Mouse (Mus musculus) layer of hippocampus, adult 9-11 months (tissue): ENCODE data around the gene Btbd9.
A peak's percentile ranks its signal among the peaks of the same experiment; 100 is the strongest.

Source experiments
- DNase-seq: peaks from one replicate; pipeline ENCODE4 v3.0.0; 2022

Btbd9 gene

DNA sequence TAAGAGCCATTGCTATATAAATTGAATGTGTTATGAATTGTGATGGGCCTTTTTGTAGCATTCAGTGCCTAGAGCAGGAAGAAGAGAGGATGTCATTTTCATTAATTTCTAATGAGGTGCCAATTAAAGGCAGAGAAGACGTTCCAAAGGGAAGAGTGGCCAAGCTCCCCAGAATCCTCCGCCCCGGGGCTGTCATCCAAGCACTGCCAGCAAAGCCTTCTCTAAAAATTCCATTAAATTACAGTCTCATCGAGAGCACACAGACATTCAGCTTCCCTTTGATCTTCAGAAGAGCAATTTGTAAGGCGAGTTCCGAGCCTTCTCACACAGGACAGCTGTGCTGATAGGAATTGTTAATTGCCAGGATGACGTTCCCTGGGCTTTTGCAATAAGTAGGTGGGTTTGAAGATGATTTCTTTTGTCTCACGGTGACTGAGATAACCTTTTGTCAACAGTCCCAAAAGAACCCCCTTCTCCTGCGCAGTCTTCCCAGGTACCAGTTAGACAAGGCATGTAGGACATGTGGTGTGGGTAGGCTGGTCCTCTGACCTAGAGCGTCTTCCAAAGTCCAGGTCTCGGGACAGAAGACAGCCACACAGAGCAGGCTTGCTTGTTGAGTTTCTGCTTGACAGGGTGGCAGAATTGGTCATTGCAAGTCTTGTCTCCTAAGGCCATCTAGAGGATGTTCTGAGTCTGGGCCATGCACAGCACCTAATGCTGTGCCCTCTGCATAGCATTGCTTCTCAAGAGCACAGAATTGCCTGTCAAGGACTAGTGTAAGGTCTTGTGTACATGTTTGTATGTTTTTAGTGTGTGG lies 381.5 kb downstream of the Btbd9 start:
- DNase-seq = peak; percentile 6

DNA sequence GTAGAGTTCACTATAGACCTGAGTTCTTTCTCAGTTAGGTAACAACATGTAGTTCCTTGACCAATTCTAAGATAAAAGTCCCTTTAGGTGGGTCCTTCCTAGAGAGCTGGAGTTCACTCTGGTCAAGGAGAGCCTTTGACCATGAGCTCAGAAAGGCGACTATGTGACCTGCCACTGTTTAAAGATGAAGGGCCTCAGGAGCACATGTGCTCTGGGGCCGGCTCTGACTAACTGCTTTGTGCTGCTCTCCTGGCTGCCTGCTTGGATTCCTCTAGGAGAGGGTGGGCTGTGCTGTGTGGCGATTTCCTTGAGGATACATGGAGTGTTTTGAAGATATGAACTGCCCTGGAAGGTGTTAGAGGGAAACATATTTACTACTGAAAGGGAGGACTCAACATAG lies 382.2 kb downstream of the Btbd9 start:
- peak; percentile 1 for DNase-seq

DNA sequence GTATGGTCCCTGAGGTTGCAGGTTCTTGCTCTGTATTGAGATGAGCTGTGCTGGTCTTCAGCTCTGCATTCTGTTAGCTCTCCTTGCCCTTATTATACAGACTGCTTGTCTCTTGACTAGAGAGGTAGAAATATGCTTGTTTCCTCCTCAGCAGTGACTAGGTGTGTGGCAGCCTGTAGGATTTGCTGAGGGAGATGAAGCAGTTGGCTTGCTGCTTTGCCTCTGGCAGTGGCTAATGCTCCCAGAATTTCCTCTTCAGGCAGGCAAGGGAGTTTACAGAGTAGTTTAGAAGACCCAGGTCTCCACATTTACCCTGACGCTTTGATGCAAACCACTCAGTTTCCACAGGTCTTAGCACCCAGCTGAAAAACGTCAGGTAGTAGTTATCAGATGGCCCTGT lies 382.7 kb downstream of the Btbd9 start:
- DNase-seq = peak; percentile 4

DNA sequence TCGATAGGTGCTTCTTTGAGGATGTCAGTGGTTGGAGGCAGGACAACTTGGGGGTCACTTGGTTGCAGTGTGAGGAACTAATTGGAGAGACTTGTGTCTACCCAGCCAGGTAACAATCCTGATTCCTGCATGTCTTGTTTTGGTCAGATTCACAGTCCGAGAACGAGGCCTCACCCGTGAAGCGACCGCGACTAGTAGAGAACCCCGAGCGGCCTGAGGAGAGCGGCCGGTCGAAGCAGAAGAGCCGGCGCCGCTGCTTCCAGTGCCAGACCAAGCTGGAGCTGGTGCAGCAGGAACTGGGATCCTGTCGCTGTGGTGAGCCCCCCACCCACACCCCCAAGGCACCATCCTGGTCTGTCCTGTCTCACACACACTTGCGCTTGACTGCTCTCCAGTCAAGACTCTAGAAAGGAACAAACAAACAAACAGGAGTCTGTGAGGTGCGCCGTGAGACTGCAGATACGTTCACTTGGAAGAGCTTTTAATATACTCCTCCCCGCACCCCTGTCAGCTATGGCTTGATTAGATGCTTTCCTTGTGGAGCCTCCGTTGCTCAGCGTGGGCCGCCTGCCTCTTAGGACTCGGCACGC lies 383.8 kb downstream of the Btbd9 start:
- DNase-seq = peak; percentile 18

DNA sequence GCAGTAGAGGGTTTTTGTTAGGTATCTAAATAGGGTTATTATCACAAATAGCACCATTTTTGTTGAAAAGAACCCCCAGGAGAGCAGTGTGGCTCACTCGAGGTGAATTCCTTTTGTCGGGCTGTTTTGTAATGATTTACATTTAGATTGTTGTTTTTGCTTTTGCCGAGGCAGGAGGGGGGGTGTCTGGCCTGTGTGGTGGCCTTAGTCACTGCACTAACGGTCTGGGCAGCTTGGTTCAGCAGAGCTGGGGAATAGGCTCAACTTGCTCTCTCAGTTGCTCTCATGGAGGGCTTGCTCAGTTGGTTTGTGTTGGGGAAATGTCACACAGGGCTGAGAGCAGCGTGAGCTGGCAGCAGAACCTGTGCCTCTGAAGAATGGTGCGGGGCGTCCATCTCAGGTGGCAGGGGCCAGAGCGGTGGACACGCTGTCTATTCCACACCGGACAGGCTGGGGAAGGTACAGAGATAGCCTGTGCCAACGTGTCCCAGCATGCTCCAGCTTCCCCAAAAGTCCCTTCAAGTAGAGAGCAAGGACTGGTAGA lies 385.1 kb downstream of the Btbd9 start:
- DNase-seq = peak; percentile 1

DNA sequence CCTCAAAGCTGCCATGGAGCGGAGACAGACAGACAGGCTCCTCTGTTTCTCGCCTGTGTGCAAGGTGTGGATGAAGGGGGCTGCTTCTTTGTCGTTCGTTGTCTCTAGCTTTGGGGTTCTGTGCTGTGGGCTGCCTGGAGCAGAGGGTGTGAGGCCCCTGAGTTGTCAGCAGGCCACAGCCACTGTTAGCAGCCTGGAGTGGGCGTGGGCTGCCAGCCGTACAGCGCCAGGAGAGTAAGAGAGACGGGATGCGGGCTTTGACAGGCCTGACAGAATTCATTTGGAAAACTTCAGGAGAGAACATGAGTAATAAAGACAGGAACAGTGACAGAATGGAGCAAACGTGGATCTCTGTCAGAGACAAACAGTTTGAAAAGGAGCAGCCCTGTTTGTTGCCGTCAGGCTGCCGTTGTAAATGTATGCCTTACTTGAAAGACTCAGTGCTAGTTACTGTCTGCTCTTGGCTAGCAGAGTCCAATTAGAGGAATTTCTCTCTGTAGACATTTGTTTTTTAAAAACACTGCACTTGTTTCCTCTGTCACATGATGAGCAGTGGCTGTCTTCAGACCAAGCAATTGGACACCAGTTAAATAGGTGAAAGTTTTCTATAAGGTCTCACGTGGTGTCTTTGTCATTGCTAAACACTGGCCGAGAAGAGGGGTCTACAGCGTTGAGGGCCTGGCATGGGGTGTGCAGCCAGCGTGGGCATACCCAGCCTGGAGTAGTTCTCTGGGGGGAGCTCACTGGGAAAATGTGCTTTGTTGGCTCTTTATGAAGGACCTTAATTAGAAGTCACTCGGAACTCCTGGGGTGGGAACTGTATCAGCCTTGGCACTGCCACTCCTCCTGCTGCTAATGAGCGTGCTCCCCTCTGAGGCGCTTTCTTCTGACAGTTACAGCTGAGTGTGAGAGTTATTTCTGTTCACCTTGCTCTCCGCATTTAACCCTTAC lies 388.0 kb downstream of the Btbd9 start:
- peak; percentile 72 for DNase-seq

DNA sequence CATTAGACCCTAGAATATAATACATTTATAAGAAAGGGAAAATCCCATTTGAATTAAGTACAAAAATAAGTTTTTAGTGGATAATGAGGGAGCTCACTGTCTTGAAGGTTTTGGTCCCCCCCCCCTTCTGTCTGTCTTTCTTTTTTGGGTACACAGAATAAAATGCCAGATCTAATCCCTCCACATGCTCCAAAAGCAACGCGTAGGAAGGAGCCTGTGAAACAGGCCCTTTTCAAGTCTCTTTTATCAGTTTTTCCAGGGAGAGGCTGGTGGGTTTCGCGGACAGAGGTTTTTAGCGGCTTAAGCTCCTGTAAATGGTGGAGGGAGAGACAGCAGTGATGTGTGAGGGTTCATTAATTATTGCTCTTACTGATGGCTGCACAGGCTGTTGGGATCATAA lies 388.7 kb downstream of the Btbd9 start:
- peak; percentile 28 for DNase-seq

DNA sequence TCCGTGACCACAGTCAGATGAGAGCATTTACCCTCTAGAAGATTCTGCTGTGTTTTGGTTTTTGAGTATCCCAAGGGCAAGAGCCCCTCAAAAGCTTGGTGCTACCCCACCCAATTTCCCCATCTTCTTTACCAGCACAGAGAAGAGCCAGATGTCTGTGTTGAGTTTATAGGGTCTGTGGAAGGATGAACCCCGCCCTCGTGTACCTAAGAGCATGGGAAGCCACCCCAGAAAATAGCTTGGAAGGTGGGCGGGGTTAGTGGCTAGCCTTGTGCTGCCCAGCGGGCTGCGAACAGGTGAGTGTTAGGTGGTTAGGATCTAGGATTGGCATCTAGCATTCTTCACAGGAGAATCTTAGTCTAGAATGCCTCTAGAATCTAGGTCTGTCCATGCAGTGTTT lies 389.1 kb downstream of the Btbd9 start:
- peak; percentile 2 for DNase-seq

DNA sequence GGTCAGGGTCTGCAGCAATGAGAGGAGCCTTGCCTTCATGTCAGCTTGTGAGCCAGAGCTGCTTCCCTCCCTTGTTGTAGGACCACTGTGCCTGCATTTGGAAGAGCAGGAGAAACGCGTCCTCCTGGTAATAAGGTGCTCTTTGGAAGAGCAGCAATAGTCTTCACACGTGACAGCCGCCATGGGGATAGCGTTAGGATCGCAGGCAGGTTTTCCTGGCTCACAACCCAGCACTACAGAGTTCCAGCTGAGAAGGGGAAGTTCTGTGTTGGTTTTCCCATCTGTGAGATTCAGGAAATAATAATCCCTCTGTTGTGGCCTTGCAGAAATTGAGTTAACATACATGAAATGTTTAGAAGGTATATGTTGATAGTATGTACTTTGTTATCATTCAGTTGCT lies 392.7 kb downstream of the Btbd9 start:
- no peak for DNase-seq

DNA sequence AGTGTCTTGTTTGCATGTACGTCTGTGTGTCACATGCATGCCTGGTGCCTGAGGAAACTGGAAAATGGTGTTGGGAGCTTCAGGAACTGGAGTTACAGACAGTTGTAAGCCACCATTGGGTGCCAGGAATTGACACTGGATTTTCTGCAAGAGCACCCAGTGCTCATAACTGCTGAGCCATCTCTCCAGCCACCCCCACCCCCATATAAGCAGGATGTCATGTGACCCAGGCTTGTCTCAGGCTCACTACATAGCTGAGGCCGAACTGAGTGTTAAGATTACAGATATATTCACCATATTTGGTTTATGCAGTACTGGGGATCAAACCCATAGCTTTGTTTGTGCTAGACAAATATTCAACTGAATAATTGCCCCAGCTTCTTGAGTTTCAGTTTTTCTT lies 394.2 kb downstream of the Btbd9 start:
- no peak for DNase-seq

DNA sequence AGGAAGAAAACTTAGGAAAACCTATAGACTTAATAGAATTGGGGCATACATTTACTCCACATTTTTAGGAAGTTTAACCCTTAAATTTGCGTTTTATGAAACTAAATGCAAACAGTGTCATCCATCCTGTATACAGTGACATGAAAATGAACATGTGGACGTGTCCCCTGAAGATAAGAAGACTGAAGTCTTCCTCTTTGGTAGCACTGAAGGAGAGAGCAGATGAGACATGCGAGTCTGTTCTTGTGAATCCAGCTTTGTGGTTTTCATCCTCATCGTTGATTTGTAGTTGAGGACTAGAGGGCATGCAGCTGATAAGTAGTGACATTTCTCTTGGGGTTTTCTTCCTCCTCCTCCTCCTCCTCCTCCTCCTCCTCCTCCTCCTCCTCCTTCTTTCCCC lies 394.7 kb downstream of the Btbd9 start:
- no peak for DNase-seq

DNA sequence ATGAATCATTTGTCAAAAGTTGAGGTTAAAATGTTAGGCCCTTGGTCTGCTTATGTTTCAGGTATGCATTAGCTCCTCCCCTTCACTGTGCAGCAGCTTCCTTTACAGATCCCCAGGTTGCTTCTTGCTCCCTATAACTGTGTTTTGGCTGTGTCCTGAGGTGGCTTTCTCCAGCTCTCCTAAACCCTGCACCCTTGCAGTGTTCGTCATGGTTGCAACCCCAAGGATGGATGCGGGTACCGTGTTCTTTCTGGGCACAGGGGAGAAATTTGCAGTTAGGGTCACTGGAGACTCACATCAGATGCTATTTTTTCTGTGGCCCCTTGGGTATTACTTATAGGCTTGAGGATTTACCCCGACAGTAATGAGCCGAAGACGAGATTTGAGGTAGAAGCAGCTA lies 396.1 kb downstream of the Btbd9 start:
- no peak for DNase-seq

DNA sequence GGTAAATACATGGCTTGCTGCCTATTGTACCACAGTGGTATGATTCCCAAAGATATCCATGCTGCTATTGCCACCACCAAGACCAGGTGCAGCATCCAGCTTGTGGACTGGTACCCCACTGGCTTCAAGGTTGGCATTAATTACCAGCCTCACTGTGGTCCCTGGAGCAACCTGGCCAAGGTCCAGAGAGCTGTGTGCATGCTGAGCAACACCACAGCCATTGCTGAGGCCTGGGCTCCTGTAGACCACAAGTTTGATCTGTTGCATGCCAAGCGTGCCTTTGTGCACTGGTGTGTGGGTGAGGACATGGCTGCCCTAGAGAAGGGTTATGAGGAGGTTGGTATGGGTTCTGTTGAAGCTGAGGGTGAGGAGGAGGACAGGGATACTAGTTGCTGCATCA lies 397.9 kb downstream of the Btbd9 start:
- DNase-seq = no peak

DNA sequence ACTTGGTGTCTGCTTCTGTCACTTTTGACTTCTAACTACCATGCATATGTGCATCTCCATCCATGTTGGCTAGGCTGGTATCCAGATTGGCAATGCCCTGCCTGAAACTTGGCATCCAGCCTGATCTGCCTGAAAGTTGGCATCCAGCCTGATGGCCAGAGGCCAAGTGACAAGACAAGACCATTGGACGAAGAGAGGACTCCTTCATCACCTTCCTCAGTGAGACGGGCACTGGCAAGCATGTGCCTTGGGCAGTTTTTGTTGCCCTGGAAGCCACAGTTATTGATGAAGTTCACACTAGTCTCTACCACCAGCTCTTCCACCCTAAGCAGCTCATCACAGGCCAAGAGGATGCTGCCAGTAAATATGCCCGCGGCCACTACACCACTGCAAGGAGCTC lies 398.9 kb downstream of the Btbd9 start:
- DNase-seq = no peak
